Mouse (Mus musculus): ENCODE data around the gene Strada. TPM values are rescaled to one million over a fixed set of nuclear protein-coding genes. Genes with fewer than 3 reads are reported as not detected.

Gene Strada
- total RNA-seq, 2 experiments from 2014 or later, result 12.5 to 13.4 TPM

DNA sequence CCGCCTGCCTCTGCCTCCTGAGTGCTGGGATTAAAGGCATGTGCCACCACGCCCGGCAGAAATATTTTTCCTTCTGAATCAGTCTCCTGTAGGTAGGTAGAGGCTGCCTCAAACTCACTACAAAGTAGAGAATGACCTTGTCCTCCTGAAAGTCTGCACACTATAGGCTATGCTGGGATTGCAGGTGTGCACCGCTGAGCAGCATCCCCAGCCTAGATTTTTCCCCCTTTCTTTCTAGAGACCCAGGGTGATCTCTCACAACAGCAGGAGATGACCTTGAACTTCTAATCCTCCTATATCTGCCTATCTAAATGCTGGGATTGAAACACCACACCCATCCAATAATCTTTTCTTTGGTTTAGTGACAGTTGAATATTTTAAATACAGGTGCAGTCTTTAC, 14.6 kb downstream of the Strada start:
- no peak for DNase-seq

DNA sequence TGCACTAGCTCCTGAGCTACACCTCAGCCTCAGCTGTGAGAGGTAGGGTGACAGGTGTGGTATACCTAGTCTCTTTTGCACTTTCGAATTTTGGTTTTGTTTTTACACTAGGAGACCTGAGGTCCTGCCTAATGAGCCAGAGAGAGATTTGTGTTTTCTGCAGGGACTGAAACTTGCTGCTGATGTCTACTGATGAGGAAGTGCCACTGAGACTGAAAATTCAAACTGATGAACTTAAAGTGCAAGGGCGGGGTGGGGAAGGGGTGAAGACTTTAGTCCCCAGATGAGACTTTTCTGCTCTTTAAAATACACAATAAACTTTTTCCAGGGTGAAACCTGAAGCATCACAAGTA, 21.5 kb downstream of the Strada start:
- DNase-seq, result no peak

DNA sequence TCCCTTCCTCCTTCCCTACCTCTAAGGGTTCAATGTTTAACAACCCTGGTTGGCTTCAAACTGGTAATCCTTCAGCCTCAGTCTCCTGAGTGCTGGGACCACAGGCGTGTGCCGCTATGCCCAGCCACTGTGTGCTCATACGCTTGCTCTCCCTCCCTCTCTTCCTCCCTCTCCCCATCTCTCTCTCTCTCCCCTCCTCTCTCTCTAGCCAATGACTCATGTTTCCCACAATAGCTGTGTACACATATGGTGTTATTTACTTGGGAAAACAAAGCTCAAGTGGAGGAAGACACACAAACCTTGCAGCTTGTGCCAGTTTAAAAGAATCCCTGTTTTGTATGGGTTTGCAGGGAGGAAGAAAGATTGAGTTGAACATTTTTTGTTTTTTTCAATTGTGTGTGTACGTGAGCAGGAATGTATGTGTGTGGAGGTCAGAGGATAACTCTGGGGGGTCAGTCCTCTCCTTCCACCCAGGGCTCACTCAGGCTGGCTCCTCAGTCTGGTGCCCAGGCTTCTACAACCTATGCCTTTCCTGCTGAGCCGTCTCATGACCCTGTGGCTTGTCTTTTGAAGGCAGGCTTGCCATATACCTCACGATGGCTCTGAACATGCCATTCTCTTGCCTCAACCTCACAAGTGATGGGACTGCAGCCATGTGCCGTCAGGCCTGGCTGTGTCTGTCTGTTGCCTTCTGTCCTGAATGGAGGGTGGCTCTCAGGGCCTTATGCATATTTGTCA, 22.1 kb downstream of the Strada start:
- DNase-seq, result no peak

DNA sequence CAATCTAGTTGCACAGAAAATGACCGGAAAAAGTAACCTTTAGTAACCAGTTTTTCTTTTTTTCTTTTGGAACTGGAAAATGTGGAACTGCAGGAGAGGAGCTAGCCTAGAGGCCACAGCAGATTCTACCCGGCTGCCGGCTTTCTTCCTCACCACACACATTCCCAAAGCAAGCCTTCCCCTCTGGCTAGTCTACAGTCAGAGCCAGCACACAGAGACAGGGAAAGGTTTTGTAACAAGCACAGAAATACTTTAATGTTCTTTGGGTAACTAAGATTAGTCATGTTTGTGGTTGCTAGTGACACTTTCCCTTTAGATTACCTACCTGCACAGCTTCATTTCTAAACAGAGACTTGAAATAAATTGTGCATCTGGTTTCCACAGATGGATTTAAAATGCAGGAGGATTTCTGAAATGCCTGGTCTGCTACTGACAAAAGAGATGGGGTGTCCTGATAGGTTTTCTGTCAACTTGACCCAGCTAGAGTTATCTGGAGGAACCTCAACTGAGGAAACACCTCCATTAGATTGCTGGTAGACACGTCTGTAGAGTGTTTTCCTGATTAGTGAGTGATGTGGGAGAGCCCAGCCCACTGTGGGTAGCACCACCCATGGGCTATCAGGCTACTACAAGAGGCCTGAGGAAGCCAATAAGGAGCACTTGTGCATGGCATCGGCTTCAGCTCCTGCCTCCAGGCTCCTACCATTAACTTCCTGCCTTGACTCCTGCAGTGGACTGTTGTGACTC, 23.8 kb downstream of the Strada start:
- no peak for DNase-seq

DNA sequence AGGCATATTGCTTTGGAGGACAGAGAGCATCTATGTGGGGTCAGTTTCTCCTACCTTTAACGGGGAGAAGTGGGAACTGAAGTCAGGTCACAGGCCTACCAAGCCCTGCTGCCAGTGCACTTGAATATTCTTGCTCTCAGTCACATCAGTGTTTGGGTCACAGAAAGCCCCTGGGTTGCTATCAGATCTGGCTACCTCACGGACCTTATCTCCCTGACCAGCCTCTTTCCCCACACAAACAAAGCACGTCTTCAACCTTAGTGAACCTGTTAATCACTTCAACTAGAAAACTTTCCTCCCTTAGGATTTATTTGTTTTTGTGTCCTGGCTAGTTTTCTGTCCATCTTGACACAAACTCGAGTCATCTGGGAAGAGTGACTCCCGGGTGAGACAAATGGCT, 25.6 kb downstream of the Strada start:
- no peak for DNase-seq

DNA sequence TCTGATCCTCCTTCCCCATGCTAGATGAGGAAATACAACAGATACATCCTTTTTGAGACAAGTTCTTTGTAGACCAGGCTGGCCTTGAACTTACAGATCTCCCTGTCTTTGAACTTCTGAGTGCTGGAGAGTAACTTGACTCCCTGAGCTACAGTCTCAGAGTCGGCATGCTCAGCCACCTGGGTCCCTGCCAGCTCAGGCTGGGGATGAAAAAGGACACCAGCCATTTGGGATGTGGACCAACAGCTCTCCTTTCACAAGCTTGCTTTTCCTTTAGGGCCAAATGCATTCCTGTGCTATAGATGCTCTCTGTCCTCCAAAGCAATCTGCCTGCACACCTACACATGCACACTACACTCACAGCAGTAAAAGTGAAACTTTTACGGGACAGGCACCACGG, 26.9 kb downstream of the Strada start:
- no peak for DNase-seq

DNA sequence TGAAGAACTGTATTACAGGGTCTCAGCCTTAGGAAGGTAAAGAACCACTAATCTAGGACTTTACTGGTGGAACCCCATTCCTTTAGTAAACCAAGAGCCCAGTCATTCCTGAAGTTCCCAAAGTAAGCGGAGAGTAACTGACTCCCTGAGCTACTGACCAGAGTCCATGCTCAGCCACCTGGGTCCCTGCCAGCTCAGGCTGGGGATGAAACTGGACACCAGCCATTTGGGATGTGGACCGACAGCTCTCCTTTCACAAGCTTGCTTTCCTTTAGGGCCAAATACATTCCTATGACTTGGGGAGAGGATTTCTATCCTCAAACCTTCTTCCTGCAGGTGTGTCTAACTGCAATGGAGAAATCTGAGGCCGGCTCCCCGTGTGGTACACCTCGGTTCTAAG, 27.6 kb downstream of the Strada start:
- DNase-seq, result no peak

DNA sequence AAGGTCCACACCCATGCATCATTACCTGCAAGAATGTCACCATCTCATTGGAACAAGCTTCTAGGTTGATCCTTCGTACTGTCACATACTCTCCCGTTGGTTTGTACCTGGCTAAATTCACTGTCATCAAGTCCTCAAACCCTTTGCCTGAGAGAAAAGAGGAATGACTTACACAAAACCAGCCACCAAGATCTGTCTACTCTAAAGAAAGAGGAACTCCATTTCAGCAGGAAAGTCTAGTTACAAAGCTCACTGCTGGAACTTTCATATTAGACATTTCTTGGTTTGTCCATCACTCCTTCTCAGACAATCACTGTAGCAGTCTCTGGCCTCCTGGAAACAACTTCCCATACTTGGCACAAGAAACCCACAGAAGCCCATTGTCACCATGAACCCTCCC, 28.7 kb downstream of the Strada start:
- no peak for DNase-seq

DNA sequence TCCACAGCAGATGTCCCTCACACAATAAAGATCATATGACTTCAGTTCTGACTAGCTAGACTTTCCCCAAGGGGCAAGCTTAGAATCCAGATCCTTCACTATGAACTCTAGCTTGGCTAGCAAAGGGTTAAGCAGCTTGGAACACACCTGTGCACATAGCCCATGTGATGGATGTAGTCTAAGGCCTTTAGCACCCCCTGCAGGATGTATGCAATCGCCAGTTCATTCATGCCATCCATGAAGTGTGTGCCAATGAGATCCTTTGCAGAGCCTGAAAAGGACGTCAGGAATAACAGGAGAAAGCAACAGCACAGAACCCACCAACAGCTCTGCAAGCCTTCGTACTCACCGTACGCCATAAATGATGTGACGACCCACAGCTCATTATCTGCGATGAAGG, 31.2 kb downstream of the Strada start:
- DNase-seq, result no peak

DNA sequence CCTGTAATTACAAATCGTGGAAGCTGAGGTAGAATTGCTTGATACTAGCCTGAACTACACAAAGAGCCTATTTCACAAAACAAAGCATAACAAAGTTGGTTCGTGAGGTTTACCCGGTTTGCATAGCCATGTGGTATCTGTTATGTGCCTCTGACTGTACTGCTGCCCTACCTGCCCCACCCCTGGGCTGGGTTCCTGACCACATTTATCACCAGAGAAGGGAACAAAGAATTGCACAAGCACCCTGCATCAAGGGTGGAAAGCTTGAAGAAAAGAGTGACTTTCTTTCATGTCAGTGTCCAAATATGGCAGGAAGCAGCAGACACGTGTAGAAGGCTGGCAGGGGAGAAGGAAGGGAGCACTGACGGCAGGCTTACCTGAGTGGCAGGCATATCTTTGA, 34.5 kb downstream of the Strada start:
- no peak for DNase-seq

DNA sequence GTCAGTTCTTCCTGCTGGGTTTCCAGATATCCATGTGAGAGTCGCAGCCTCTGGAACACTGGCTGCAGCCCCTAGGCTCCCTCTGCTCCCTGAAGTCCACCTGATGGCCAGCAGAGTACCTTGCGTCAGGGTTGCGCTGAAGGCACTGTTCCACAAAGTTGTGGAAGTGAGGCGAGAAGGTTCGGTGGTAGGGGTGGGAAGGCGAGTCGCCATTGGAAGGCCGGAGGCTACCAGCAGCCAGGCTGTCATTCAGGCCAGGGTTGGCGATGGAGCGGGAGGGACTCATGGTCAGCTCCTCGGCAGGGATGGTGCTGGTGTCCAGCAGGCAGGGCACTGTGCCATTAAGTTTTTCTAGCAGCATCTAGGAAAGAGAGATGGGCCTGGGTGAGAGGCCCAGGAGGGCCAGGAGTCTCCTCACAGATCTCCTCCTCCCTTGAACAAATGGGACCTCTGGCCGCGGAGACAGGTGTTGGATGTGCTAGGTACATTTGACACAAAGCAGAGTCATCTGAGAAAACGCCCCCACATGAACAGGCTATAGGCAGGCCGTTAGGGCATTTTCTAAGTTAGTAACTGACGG, 37.3 kb downstream of the Strada start:
- DNase-seq, result peak; percentile 11

DNA sequence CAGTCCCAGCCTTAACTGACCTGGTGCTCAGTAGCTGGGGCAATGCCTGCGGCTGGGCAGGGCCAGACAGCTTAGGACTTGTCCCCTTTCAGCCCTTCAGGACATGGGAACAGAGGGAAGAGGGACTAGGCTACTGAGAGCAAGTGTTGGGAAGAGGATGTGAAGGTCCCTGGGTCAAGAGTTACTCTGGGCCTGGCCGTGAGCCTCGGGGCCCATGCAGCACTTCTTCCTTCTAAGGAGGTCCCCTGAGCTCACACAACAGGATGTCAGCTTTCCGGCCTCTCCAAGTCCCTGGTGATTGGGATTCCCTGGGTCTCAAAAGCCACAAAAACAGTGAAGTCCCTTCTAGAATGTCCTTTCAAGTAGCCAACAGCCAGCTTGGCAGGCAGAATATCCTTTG, 38.4 kb downstream of the Strada start:
- DNase-seq, result peak; percentile 17

DNA sequence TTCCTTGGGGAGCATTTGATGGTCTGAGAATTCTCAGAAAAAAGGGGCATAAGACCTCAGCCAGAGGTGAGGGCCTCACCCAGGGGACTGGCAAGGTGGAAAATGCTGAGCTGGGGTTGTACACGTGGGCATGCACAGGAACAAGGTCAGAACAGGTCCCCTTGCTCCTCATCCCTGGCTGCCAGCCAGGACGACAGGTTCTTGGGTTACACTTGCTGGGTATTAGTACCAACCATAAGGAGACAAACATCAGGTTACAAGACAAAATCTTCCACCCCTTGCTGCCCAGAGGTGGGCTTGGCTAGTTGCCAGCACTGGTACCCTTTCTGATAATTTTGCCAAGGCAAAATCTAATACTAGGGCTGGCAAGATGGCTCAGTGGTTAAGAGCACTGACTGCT, 39.7 kb downstream of the Strada start:
- DNase-seq, result peak; percentile 15

DNA sequence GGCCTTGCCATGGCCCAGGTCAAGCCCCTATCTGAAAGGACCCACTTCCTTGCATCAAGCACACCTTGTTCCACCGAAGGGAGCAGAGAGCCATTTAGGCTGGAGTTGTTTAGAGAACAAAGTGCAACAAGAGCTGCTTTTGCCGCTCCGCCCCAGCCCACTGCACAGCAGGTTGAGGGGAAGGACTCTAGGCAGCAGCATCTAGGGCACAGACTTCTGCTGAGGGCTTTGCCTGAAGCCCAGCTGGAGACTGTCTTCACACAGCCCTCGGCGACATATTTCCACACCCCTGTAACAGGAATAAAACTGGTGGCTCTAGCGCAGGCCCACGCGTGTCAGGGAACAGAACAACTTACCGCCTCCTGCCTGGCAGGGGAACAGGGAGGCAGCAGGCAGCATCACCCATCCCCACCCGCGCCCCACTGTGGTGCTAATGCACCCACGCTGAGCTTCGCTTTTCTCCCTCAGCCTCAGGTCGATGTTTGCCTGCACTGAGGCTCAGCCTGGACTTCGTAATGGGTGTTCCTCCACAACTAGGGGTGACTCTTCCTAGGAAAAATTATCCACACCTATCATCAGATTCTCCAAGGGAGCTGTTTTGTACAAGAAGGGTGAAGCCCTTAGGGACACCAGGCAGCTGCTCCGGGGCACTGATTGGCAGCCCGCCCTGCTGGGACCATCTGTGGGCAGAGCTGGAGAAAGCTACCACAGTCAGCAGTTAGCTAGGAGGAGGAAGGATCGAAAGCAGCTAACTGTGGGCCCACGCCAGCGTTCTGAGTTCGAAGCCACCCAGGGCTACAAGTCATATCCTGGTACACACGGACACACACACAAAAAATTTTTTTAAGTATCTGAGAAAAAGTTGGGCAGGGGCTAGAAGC, 40.9 kb downstream of the Strada start, which contains the start of the genes Gm10840 and Limd2:
Gene Gm10840 (plus strand): TSS at position 10 of the 881 bp plus-strand sequence.
Gene Limd2 (minus strand): TSS at position 20 of the 881 bp plus-strand sequence.
- peak; percentile 34 for DNase-seq

DNA sequence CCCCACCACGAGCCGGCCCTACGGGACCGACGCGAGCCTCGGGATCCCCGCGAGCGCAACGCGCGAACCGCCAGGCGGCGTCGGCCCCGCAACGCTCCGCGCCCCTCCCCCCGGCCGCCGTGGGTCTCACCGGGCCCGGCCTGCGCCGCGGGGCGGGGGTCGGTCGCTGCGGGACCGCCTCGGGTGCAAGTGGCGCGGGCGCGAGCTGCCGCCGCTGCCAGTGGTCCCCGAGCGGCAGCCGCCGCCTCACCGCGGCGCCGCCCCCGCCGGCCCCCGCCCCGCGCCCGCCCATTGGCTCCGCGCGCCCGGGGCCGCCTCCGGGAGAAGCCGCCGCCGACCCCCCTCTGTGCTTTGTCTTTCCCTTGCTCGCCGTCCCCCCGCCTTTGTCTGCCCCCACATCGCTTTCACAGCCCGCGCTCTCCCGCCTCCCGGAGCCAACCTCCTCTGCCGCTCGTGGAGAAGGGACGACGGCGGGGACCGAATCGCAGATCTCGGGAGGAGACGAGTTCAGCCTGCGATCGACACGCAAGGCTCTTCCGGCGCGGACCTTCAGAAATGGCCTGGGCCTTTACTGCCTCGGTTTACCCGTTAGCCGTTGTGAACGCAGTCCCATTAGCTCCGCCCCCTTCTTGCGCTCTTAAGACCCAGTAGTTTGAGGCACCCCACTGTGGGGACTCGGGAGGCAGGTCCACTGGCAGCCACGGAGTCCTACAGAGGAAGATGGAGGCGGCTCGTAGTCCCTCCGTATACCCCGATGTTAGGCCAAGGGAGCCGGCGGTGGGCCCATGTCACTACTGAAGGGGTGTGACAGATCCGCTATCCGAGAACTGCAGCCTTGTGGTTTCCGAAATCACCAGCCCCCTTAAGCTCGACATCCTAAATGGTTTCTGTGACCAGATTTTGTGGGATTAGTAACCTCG, 41.8 kb downstream of the Strada start:
- peak; percentile 82 for DNase-seq

DNA sequence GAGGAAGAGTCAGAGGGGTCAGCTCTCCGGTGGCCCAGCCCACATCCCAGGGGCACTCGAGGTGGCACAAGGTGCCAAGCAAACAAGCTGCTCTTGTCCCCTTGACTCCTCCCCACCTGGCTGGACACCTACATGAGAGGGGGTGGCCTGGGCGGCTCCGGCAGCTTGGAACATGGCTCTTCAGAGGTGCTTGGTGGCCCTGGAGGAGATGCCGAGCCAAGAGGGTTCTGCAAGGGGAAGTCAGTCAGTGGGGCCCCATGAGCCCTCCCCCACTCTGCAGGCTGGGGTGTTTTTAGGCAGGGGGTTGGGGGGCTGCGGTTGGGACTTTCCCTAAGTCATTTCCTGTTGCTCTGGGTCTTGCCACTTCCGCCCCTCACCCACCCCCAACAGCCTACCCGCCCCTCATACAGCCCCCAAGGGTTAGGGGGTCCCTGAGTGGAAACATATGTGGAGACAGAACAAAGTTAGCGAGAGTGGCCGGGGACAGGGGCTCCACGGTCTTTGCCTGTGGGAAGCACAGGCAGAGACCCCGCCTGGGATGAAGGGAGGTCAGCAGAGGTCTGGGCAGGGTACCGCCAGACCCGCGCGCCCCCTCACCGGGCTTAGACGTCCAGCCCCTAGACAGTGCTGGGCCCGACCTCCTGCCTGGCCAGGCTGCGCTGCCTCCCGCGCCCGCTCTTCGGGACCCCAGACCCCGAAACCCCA, 42.6 kb downstream of the Strada start:
- DNase-seq, result peak; percentile 40

DNA sequence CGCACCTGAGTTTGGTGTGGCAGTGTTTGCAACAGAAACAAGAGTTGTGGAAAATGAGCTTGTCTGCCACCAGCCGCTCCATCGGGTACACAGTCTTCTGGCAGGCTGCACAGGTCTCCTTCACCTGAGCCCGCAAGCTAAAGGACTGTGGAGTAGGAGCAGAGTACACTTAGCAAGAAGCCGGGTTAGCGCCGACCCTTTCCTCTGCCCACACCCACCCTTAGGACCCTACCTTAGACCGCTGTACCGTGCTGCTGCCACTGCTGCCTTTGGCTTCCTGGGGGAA, 43.1 kb downstream of the Strada start:
- DNase-seq, result no peak

DNA sequence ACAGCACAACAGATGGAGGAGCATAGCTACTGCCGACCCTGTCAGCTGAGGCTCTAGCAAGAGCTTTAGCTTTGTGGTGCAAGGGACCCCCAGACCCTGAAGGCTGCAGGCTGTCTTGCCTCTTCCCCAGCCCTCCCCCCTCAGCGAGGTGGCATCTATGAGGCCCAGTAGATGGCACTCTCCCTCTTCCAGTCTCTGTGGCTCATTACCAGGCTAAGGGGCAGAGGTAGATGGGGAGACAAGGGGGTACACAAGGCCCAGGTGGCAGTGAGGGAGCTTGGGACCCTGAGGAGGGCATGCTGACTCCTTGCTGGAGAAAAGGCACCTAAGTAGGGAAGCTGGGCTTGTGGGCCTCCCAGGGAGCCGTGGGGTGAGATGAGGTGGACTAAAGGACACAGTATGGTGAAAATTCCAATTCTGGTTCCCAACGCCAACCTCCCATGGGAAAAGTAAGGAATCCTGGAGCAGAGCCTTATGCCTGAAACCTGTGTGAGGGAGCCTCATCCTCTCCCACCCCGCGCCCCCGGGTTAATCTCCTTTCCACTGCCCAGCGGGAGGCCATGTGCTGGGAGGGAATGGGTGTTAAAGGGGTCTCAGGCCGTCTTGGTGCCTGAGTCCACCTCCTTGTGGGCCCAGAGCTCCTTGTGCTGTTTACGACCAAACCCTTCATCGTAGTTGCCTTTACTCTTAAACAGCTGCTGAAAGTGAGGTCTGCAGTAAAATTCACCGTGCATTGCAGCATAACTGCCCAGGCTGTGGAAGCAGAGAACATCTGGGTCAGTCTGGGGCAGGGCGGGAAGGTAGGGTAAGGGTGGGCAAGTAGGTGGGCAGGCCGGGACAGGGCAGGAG, 43.7 kb downstream of the Strada start:
- peak; percentile 29 for DNase-seq

DNA sequence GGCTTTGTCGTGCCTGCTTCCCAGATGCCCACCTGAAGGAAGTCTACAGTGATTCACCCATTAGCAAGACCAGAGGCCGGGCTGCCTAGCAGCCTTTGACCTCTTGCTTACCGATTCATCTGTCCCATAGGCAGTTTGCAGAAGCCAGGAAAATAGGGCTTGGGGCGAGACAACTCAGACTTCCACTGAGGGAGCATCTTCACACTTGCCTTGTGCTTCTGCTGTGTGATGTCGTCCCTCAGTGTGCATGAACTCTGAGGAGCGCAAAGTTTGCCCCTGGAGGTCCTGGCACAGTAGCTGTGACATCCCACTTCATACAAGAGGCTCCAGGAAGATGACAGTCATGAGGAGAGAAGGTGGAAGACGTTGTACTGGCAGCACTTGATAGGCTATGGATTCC, 44.8 kb downstream of the Strada start:
- no peak for DNase-seq

DNA sequence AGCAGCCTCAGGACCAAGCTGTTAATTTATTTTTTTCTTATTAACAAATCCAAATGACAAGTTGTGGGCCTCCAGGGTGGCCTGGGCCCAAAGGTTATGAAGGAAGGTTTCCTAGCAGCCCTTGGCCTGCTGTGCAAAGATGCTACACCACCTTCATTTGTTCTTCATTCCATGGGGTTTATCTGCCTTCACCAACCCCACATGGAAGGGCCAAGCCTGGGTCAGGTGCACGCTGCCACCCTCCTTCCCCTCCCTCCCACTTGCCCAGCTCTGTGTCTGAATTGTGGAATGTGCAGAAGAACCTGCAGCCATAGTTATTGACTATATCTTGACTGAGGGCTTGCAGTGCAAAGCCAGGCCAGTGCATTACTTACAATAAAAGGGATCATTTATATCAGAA, 45.7 kb downstream of the Strada start:
- no peak for DNase-seq
